Mouse (Mus musculus) liver, adult 2 months (tissue): Measurements from ENCODE around the gene Prdm8. TPM values are rescaled to one million over a fixed set of nuclear protein-coding genes. Genes with fewer than 3 reads are reported as not detected.

ENCODE experiments used
- DNase-seq: peaks from one replicate; pipeline ENCODE4 v3.0.0-alpha.2; 2011; ENCODE audit warnings: low read depth, low spot score; ENCODE audit errors: extremely low read depth
- H3K27ac ChIP-seq: fragments of 200-500 bp; replicated peaks from 2 replicates; pipeline ENCODE4 v1.5.1; 2012; ENCODE audit warnings: low read depth, mild to moderate bottlenecking, control low read depth, inconsistent platforms, low read length; ENCODE audit not compliant: insufficient read depth
- H3K27me3 ChIP-seq: fragments of 200-500 bp; 2 replicates; pipeline ENCODE4 v1.6.1; 2012; ENCODE audit warnings: mild to moderate bottlenecking, moderate library complexity, low read length, inconsistent platforms; ENCODE audit not compliant: control insufficient read depth, insufficient read depth
- H3K36me3 ChIP-seq: fragments of 200-500 bp; 2 replicates; pipeline ENCODE4 v1.6.1; 2012; ENCODE audit warnings: low read length, inconsistent platforms; ENCODE audit not compliant: control insufficient read depth, insufficient read depth
- H3K4me1 ChIP-seq: fragments of 200-500 bp; 2 replicates; pipeline ENCODE4 v1.6.1; 2011; ENCODE audit warnings: low read length; ENCODE audit not compliant: control insufficient read depth, insufficient read depth
- H3K4me3 ChIP-seq: fragments of 200-500 bp; 2 replicates; pipeline ENCODE4 v1.5.1; 2011; ENCODE audit warnings: low read depth, mild to moderate bottlenecking, control low read depth, low read length, moderate library complexity; ENCODE audit not compliant: insufficient read depth
- H3K79me2 ChIP-seq: fragments of 200-500 bp; 2 replicates; pipeline ENCODE4 v1.6.1; 2012; ENCODE audit warnings: inconsistent platforms, mild to moderate bottlenecking, low read length, moderate library complexity; ENCODE audit not compliant: control insufficient read depth, insufficient read depth
- H3K9ac ChIP-seq: fragments of 200-500 bp; 2 replicates; pipeline ENCODE4 v1.6.1; 2012; ENCODE audit warnings: low read depth, mild to moderate bottlenecking, control low read depth, inconsistent platforms, low read length
- CTCF ChIP-seq: fragments of 200-500 bp; IDR thresholded peaks from 2 replicates; pipeline ENCODE4 v1.5.1; 2011; ENCODE audit warnings: low read depth, low read length, control low read depth
- POLR2A ChIP-seq: fragments of 200-500 bp; IDR thresholded peaks from 2 replicates; pipeline ENCODE4 v1.6.1; 2011; ENCODE audit warnings: low read length, control low read depth; ENCODE audit not compliant: insufficient read depth; ENCODE audit errors: extremely low read depth
- WGBS: fragments of 180-500 bp; shearing (Covaris S2); methylation state at CpG from one replicate; pipeline ENCODE4 v1.1.7; 2018; 5-methylcytosine and 5-hydroxymethylcytosine counted together
- polyA plus RNA-seq: library from polyadenylated mRNA; depleted of rRNA; stranded (reverse); fragments of >200 nt; gene quantifications from 2 replicates; pipeline ENCODE4 v1.2.3, GENCODE M21; 2012
- total RNA-seq: library from RNA; depleted of rRNA; stranded (reverse); fragments of >200 nt; gene quantifications from 2 replicates; pipeline ENCODE4 v1.2.3, GENCODE M21; 2014

Prdm8 gene
- total and polyA plus RNA-seq, 2 experiments: not detected

DNA sequence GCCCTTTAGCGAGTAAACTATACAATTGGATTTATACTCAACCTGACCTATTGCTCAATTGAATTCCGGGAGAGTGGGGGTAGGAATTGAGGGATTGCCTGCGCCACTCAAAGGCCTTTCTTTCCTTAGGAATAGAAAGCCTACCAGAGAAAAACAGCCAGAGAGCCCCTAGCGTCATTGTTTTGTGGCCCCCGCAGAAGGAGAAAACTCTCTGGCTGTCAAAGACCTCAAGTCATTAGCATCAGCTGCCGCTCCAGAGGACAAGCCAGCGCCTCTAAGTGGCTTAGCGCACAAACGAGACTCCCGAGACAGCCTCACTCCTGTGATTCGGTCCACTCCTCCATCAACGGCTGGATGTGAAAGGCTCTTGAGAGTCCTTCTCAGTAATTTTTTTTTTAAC, 12.6 kb downstream of the Prdm8 start:
- H3K27me3 ChIP-seq: peaks cover 29% of the 10 kb centered on the region

DNA sequence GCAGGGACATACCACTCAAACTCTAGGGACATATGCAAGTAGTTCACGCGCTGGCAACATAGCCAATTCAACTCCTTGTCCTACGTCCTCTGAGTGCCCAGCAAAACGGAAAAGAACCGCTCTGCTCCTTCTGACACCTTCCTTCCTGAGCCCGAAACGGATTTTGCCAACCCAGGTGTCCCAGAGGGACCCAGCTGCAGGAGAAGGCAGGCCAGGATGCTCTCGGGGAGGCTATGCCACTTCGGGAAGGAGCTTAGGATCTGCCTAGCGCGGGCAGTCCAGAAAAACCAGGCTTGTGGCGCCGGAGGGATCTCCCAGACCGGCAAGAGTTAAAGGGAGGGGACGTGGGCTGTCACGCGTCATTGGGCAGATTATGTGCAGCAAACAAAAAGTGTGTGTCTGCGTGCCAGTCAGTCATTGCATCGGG, 13.5 kb downstream of the Prdm8 start:
- Histone ChIP-seq H3K9ac (no peak overlapping the region), H3K4me1 (0 out of 2 replicates have a peak, but pooled peaks cover 3% of the 10 kb centered on the region), H3K27ac (no peak overlapping the region), H3K27me3 (peaks cover 37% of the 10 kb centered on the region), H3K79me2 (no peaks in the 10 kb centered on the region), H3K4me3 (no peak overlapping the region), H3K36me3 (no peaks in the 10 kb centered on the region)
- 2% methylated on average over 19 of the region's 19 CpGs for WGBS
- DNase-seq: no peak
- no peak for TF ChIP-seq CTCF
- no peak for TF ChIP-seq POLR2A

More for the DNA sequence above, 12.6 kb downstream of the Prdm8 start:
- WGBS: 5% methylated on average over 12 of the region's 12 CpGs
- Histone ChIP-seq H3K9ac (no peak overlapping the region), H3K27ac (no peak overlapping the region), H3K4me1 (no peaks in the 10 kb centered on the region), H3K36me3 (no peaks in the 10 kb centered on the region), H3K4me3 (no peak overlapping the region), H3K79me2 (no peaks in the 10 kb centered on the region)
- no peak for DNase-seq
- TF ChIP-seq POLR2A: no peak
- no peak for TF ChIP-seq CTCF

DNA sequence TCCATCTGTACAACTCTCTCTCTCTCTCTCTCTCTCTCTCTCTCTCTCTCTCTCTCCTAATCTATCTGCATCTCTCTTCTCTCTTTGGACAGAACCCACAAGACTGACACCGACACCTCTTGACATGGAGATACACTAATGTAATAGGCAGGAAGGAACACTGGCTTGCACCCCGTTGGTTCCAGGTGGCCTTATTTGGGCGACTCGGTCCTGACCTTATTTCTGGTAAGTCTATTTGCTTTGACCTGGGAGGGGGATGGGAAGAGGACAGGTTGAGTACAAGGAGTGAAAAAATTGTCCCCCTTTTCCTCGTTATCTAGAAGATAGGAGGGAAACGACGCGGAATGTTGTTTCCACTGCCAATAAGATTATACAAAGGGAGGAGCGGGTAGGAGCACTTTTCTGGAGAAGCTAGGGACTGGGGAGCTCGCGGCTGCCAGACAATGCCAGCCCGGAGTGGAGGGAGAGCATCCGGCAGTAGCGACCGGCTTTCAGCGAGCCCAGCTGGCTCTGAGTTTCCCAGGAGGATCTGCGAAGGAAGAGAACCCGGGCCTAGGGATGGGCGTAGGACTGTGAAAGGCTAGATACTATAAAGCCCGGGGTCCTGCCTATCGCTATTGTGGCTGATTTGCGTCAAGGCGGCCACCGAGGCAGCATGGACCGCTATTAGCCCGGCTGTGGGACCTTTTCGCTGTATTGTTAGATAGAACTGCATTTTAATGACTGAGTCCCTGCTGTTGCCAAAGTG, 14.1 kb downstream of the Prdm8 start:
- Histone ChIP-seq H3K9ac (no peak overlapping the region), H3K27me3 (peaks cover 43% of the 10 kb centered on the region), H3K4me1 (0 out of 2 replicates have a peak, but pooled peaks cover 3% of the 10 kb centered on the region), H3K27ac (no peak overlapping the region), H3K36me3 (no peaks in the 10 kb centered on the region), H3K4me3 (no peak overlapping the region), H3K79me2 (no peaks in the 10 kb centered on the region)
- 3% methylated on average over 27 of the region's 27 CpGs for WGBS
- DNase-seq: no peak
- TF ChIP-seq CTCF (no peak), POLR2A (no peak)

DNA sequence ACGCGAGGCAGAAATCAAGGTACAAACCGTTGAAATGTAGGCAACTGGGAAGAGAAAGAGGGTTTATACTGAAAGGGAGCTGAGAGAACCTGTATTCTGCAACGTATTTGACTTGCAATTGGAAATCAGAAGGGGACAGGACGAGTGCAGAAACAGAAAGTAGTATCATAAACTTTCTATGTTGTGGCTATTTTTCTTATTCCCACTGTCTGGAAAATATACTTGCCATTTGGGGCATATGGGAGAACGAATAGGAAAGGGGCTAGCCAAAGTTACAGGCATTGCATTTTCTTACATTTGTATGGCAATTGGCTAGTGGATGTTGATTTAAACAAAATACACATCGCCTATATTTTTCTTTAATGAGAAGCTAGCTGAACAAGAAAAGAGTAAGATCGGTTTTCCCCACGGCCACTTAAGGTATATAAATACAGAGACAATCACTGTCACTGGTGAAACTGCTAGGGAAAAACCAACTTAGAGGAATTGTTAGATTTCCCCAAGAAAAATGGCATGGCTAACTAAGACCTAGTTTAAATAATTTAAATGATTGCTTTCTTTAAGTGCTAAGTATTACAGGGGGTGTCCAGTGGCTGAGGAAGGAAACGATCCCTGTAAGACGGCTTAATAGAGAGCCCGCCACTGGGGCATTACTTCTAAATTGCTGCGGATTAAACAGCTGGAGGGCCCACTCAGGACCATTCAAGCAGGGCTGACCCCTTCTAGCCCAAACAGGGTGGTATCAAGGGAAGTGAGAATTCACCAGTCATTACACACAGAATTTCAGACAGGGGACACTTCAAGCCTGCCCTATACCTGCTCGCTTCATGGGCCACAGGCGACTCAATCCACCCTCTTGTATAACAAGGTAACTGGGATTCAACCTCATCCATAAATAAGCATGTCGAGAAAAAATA, 14.9 kb downstream of the Prdm8 start:
- DNase-seq: no peak
- WGBS: 14% methylated on average over 16 of the region's 16 CpGs
- Histone ChIP-seq H3K27ac (no peak overlapping the region), H3K79me2 (no peaks in the 10 kb centered on the region), H3K27me3 (peaks cover 50% of the 10 kb centered on the region), H3K9ac (no peak overlapping the region), H3K4me1 (peaks cover 5% of the 10 kb centered on the region; the same call in 1 of the 2 replicates), H3K36me3 (no peaks in the 10 kb centered on the region), H3K4me3 (no peak overlapping the region)
- no peak for TF ChIP-seq POLR2A
- no peak for TF ChIP-seq CTCF

DNA sequence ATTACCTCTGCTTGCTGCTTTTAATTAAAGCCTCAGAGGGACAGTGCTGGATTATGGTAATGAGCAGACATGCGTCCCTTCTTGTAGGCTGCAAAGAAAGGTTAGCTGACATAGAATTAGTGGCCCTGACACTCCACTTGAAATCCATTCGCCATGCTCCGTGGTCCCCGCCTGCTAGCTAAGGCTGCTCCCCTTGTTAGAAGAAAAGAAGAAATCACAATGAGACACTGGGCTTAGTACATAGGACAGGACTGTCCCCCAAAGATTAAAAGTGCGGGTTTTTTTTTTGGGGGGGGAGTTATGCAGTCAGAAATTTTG, 15.6 kb downstream of the Prdm8 start:
- 11% methylated on average over 5 of the region's 5 CpGs for WGBS
- H3K36me3 ChIP-seq: no peaks in the 10 kb centered on the region
- no peak for DNase-seq
- H3K4me1 ChIP-seq: peaks cover 5% of the 10 kb centered on the region; the same call in 1 of the 2 replicates
- no peak overlapping the region for H3K4me3 ChIP-seq
- H3K27ac ChIP-seq: no peak overlapping the region
- peaks cover 50% of the 10 kb centered on the region for H3K27me3 ChIP-seq
- no peaks in the 10 kb centered on the region for H3K79me2 ChIP-seq
- no peak for TF ChIP-seq CTCF
- TF ChIP-seq POLR2A: no peak
- no peak overlapping the region for H3K9ac ChIP-seq
